Mouse (Mus musculus) midbrain, embryonic 11.5 days (tissue): Measurements from ENCODE around the gene Tmem161b. TPM values are rescaled to one million over a fixed set of nuclear protein-coding genes. Genes with fewer than 3 reads are reported as not detected.
"Not testable (repeated sequence)": the region's sequence is repeated elsewhere in the genome, so short reads cannot be mapped to it uniquely, and the experiment has no call there.

Experiments
- ATAC-seq: fragments of 200-750 bp; cut with Nextera tagmentation; 2 replicates; pipeline ENCODE4 v1.8.0; 2017; ENCODE audit warnings: moderate TSS enrichment, moderate library complexity; ENCODE audit not compliant: low FRiP score
- DNase-seq: peaks from one replicate; pipeline ENCODE4 v3.0.0; 2015; ENCODE audit warnings: low spot score; ENCODE audit errors: missing footprints
- H3K27ac ChIP-seq: fragments of 300-500 bp; sonication (generic); 2 replicates; pipeline ENCODE4 v1.5.1; 2014; ENCODE audit warnings: low read depth, low read length
- H3K27me3 ChIP-seq: fragments of 300-500 bp; sonication (generic); 2 replicates; pipeline ENCODE4 v1.6.1; 2014; ENCODE audit warnings: mild to moderate bottlenecking, low read length, moderate library complexity, mixed read lengths; ENCODE audit not compliant: control insufficient read depth, insufficient read depth
- H3K36me3 ChIP-seq: fragments of 300-500 bp; sonication (generic); 2 replicates; pipeline ENCODE4 v1.6.1; 2014; ENCODE audit warnings: mild to moderate bottlenecking, low read length, moderate library complexity, mixed read lengths; ENCODE audit not compliant: control insufficient read depth, insufficient read depth
- H3K4me1 ChIP-seq: fragments of 300-500 bp; sonication (generic); 2 replicates; pipeline ENCODE4 v1.6.1; 2014; ENCODE audit warnings: low read length; ENCODE audit not compliant: control insufficient read depth, insufficient read depth
- H3K4me2 ChIP-seq: fragments of 300-500 bp; sonication (generic); 2 replicates; pipeline ENCODE4 v1.6.1; 2014; ENCODE audit warnings: mild to moderate bottlenecking, moderate library complexity
- H3K4me3 ChIP-seq: fragments of 300-500 bp; sonication (generic); 2 replicates; pipeline ENCODE4 v1.5.1; 2014; ENCODE audit warnings: low read depth, low read length
- H3K9ac ChIP-seq: fragments of 300-500 bp; sonication (generic); 2 replicates; pipeline ENCODE4 v1.6.1; 2014; ENCODE audit warnings: low read length
- H3K9me3 ChIP-seq: fragments of 300-500 bp; sonication (generic); 2 replicates; pipeline ENCODE4 v1.6.1; 2016; ENCODE audit warnings: low read length; ENCODE audit not compliant: control insufficient read depth
- WGBS: fragments of 180-500 bp; shearing (Covaris S2); extraction: QIAGEN DNeasy Blood & Tissue Kit; methylation state at CpG from one replicate; pipeline ENCODE4 v1.1.7; 2014; 5-methylcytosine and 5-hydroxymethylcytosine counted together
- polyA plus RNA-seq: library from polyadenylated mRNA; unstranded; fragments of >200 nt; fragmentation: Nextera tagmentation; extraction: Ambion mirVana; gene quantifications from 2 replicates; pipeline ENCODE4 v1.2.1, GENCODE M21; 2014

The Tmem161b gene
- 19.4 and 22.6 TPM in 2 replicates for polyA plus RNA-seq

GRCm38 (mm10) chr13:84221820-84222681, at the start of gene Tmem161b:
Tmem161b (plus strand) TSS chr13:84222296.
- no peaks in the 10 kb centered on the region for H3K9me3 ChIP-seq
- peak within 1 kb of the TSS; percentile 70 for H3K4me3 ChIP-seq
- H3K27ac ChIP-seq: peak within 1 kb of the TSS; percentile 52; the same call in 1 of the 2 replicates
- peak; percentile 100 for ATAC-seq
- no peaks in the 10 kb centered on the region for H3K36me3 ChIP-seq
- under 1% methylated on average over 48 of the region's 52 CpGs for whole genome bisulfite sequencing
- peak; percentile 98 for DNase-seq
- H3K4me2 ChIP-seq: peak within 1 kb of the TSS; percentile 71
- H3K9ac ChIP-seq: peak within 1 kb of the TSS; percentile 78
- H3K4me1 ChIP-seq: peaks cover 11% of the 10 kb centered on the region; the same call in 1 of the 2 replicates
- H3K27me3 ChIP-seq: no peaks in the 10 kb centered on the region

DNA sequence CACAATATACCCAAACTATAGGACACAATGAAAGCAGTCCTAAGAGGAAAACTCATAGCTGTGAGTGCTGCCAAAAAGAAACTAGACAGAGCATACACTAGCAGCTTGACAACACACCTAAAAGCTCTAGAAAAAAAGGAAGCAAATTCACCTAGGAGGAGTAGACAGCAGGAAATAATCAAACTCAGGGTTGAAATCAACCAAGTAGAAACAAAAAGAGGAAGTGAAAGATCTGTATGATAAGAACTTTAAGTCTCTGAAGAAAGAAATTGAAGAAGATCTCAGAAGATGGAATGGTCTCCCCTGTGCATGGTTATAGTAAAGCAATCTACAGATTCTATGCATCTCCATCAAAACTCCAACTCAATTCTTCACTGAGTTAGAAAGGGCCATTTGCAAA, 36.3 kb upstream of the Tmem161b start:
- not testable (repeated sequence) for DNase-seq

GRCm38 (mm10) chr13:84192723-84193122, 29.4 kb upstream of the Tmem161b start:
- no peaks in the 10 kb centered on the region for H3K9me3 ChIP-seq
- H3K4me1 ChIP-seq: no peaks in the 10 kb centered on the region
- no peaks in the 10 kb centered on the region for H3K27me3 ChIP-seq
- no peak overlapping the region for H3K4me3 ChIP-seq
- H3K27ac ChIP-seq: no peak overlapping the region
- no peak overlapping the region for H3K9ac ChIP-seq
- no peaks in the 10 kb centered on the region for H3K36me3 ChIP-seq
- 78% methylated on average over 3 of the region's 3 CpGs for WGBS
- DNase-seq (no peak), ATAC-seq (no peak)
- no peak overlapping the region for H3K4me2 ChIP-seq

More for the DNA sequence above, 36.3 kb upstream of the Tmem161b start:
- H3K9me3 ChIP-seq, H3K27ac ChIP-seq, H3K4me3 ChIP-seq, ATAC-seq, H3K36me3 ChIP-seq, H3K4me2 ChIP-seq, H3K27me3 ChIP-seq, H3K4me1 ChIP-seq, H3K9ac ChIP-seq: not testable (repeated sequence)

DNA sequence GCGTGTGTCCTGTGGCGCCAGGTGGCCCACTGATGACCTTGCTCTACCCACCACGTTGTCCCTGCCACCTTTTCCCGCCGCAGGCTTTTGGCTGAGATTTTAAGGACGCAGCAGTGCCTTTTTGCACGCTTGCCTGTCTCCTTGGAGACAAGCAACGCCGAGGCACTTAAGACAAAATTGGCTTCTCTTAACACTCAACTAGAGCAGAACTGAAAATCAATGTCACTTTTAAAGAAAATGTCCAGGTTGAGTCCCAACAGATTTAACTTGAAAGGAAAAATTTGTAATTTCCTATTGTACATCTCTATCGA, 541 bp downstream of the Tmem161b start:
- H3K9ac ChIP-seq: peak overlapping the region; percentile 78
- H3K27me3 ChIP-seq: no peaks in the 10 kb centered on the region
- H3K9me3 ChIP-seq: no peaks in the 10 kb centered on the region
- DNase-seq: no peak
- H3K36me3 ChIP-seq: no peaks in the 10 kb centered on the region
- no peak for ATAC-seq
- peak overlapping the region; percentile 70 for H3K4me3 ChIP-seq
- WGBS: 5% methylated on average over 10 of the region's 10 CpGs
- peak overlapping the region; percentile 71 for H3K4me2 ChIP-seq
- H3K4me1 ChIP-seq: peaks cover 11% of the 10 kb centered on the region; the same call in 1 of the 2 replicates
- peak overlapping the region; percentile 52; the same call in 1 of the 2 replicates for H3K27ac ChIP-seq

DNA sequence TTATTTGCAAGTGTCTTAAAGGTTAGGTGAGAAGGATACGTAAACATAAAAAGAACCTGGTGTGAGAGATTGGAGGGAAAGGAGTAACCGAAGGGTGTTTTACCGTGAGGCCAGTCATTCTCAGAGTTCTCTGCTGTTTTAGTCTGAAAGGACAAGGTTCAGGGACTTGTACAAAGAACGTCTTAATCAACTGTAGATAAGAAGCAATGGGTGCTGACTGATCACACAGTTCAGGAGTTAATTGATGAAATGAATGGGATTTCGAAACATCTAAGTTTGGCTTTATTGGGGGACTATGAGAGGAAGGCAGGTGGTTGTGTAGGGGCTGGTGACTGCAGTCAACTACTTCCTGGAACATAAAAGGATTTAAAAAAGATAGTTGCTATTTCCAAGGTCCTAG, 922 bp downstream of the Tmem161b start:
- Histone ChIP-seq H3K27me3 (no peaks in the 10 kb centered on the region), H3K4me3 (peak overlapping the region; percentile 70)
- WGBS: 58% methylated on average over 5 of the region's 5 CpGs

GRCm38 (mm10) chr13:84234019-84234418, 11.9 kb downstream of the Tmem161b start:
- peaks cover 10% of the 10 kb centered on the region for H3K36me3 ChIP-seq
- no peak overlapping the region for H3K9ac ChIP-seq
- no peaks in the 10 kb centered on the region for H3K27me3 ChIP-seq
- no peaks in the 10 kb centered on the region for H3K4me1 ChIP-seq
- peaks cover 7% of the 10 kb centered on the region; the same call in 1 of the 2 replicates for H3K9me3 ChIP-seq
- no peak overlapping the region for H3K4me3 ChIP-seq
- ATAC-seq: no peak
- 76% methylated on average over 2 of the region's 2 CpGs for WGBS
- peak; percentile 74 for DNase-seq
- no peak overlapping the region for H3K4me2 ChIP-seq
- H3K27ac ChIP-seq: no peak overlapping the region

More for the DNA sequence above, 922 bp downstream of the Tmem161b start:
- no peak overlapping the region for H3K27ac ChIP-seq
- H3K36me3 ChIP-seq: no peaks in the 10 kb centered on the region
- peaks cover 11% of the 10 kb centered on the region; the same call in 1 of the 2 replicates for H3K4me1 ChIP-seq
- no peak for DNase-seq
- ATAC-seq: no peak
- peak overlapping the region; percentile 78 for H3K9ac ChIP-seq
- H3K9me3 ChIP-seq: no peaks in the 10 kb centered on the region
- peak overlapping the region; percentile 71 for H3K4me2 ChIP-seq

- WGBS: 93% methylated on average over 7 of the region's 7 CpGs
- peaks cover 7% of the 10 kb centered on the region; the same call in 1 of the 2 replicates for H3K9me3 ChIP-seq
- H3K4me2 ChIP-seq: no peak overlapping the region
- no peak overlapping the region for H3K9ac ChIP-seq
- H3K36me3 ChIP-seq: peaks cover 10% of the 10 kb centered on the region
- no peak overlapping the region for H3K4me3 ChIP-seq
- no peak overlapping the region for H3K27ac ChIP-seq
- peak; percentile 69 for DNase-seq
- no peak for ATAC-seq
- H3K4me1 ChIP-seq: peaks cover 1% of the 10 kb centered on the region
- H3K27me3 ChIP-seq: no peaks in the 10 kb centered on the region
Measured at GRCm38 (mm10) chr13:84236768-84237167, 14.7 kb downstream of the Tmem161b start.

GRCm38 (mm10) chr13:84238184-84238583, 16.1 kb downstream of the Tmem161b start:
- ATAC-seq: no peak
- H3K9me3 ChIP-seq: peaks cover 7% of the 10 kb centered on the region; the same call in 1 of the 2 replicates
- H3K9ac ChIP-seq: no peak overlapping the region
- peaks cover 7% of the 10 kb centered on the region for H3K4me1 ChIP-seq
- no peak overlapping the region for H3K4me3 ChIP-seq
- peaks cover 10% of the 10 kb centered on the region for H3K36me3 ChIP-seq
- no peaks in the 10 kb centered on the region for H3K27me3 ChIP-seq
- no peak overlapping the region for H3K4me2 ChIP-seq
- no peak overlapping the region for H3K27ac ChIP-seq
- peak; percentile 81 for DNase-seq

DNA sequence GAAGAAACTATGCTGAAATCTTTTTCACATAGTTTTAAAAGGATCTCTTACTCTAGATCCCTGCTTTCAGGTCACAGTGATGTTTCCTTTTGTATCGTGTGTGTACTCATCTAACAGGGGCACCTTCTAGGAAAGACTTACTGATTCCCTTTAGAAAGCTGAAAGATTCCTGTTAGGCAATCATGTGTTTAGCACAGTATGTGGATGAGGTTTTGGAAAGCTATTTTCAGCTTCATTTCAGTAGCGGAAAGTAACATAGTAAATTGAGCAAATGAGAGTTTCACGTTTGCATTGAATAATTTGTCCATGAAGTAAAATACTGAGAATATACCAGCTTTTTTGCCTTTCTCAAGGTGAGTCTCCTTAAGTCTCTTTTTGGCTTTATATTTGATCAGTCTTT, 26.0 kb downstream of the Tmem161b start:
- no peak for ATAC-seq
- no peak overlapping the region for H3K9ac ChIP-seq
- no peak overlapping the region for H3K4me2 ChIP-seq
- WGBS: 84% methylated on average over 3 of the region's 3 CpGs
- no peaks in the 10 kb centered on the region for H3K27me3 ChIP-seq
- H3K27ac ChIP-seq: no peak overlapping the region
- H3K4me3 ChIP-seq: no peak overlapping the region
- H3K9me3 ChIP-seq: no peaks in the 10 kb centered on the region
- peak; percentile 72 for DNase-seq
- H3K36me3 ChIP-seq: no peaks in the 10 kb centered on the region
- H3K4me1 ChIP-seq: no peaks in the 10 kb centered on the region
